Mouse (Mus musculus) midbrain, embryonic 12.5 days (tissue): ENCODE results near the gene Arhgef28. TPM values are rescaled to one million over a fixed set of nuclear protein-coding genes. Genes with fewer than 3 reads are reported as not detected.

Experiments
- ATAC-seq: fragments of 200-750 bp; cut with Nextera tagmentation; 2 replicates; pipeline ENCODE4 v1.8.0; 2017; ENCODE audit warnings: low read depth, moderate TSS enrichment, moderate library complexity; ENCODE audit not compliant: low FRiP score
- H3K27ac ChIP-seq: fragments of 300-500 bp; sonication (generic); replicated peaks from 2 replicates; pipeline ENCODE4 v1.5.1; 2016; ENCODE audit warnings: mild to moderate bottlenecking
- H3K27me3 ChIP-seq: fragments of 300-500 bp; sonication (generic); 2 replicates; pipeline ENCODE4 v1.6.1; 2016; ENCODE audit warnings: mild to moderate bottlenecking
- H3K36me3 ChIP-seq: fragments of 300-500 bp; sonication (generic); 2 replicates; pipeline ENCODE4 v1.6.1; 2016
- H3K4me1 ChIP-seq: fragments of 300-500 bp; sonication (generic); 2 replicates; pipeline ENCODE4 v1.6.1; 2016
- H3K4me2 ChIP-seq: fragments of 300-500 bp; sonication (generic); replicated peaks from 2 replicates; pipeline ENCODE4 v1.6.1; 2016; ENCODE audit warnings: mild to moderate bottlenecking, moderate library complexity
- H3K4me3 ChIP-seq: fragments of 300-500 bp; sonication (generic); 2 replicates; pipeline ENCODE4 v1.5.1; 2016; ENCODE audit warnings: mild to moderate bottlenecking
- H3K9ac ChIP-seq: fragments of 300-500 bp; sonication (generic); replicated peaks from 2 replicates; pipeline ENCODE4 v1.6.1; 2016; ENCODE audit warnings: mild to moderate bottlenecking, moderate library complexity
- H3K9me3 ChIP-seq: fragments of 300-500 bp; sonication (generic); 2 replicates; pipeline ENCODE4 v1.6.1; 2016; ENCODE audit warnings: mild to moderate bottlenecking
- WGBS: fragments of 180-500 bp; shearing (Covaris S2); methylation state at CpG from one replicate; pipeline ENCODE4 v1.1.7; 2016; 5-methylcytosine and 5-hydroxymethylcytosine counted together
- polyA plus RNA-seq: library from polyadenylated mRNA; unstranded; fragments of >200 nt; fragmentation: Nextera tagmentation; extraction: Ambion mirVana; gene quantifications from 2 replicates; pipeline ENCODE4 v1.2.1, GENCODE M21; 2016

Arhgef28 gene
- polyA plus RNA-seq, 1 experiment from 2014 or later, result 9.8 TPM

GRCm38 (mm10) chr13:97946422-97946821, 259.8 kb downstream of the Arhgef28 start:
- Histone ChIP-seq H3K4me2 (no peak overlapping the region), H3K27ac (no peak overlapping the region), H3K9me3 (no peaks in the 10 kb centered on the region), H3K4me3 (no peak overlapping the region), H3K4me1 (no peaks in the 10 kb centered on the region), H3K9ac (no peak overlapping the region), H3K36me3 (no peaks in the 10 kb centered on the region), H3K27me3 (no peaks in the 10 kb centered on the region)
- WGBS, result 89% methylated on average over 7 of the region's 7 CpGs
- no peak for ATAC-seq

- H3K9ac ChIP-seq, result no peak overlapping the region
- H3K36me3 ChIP-seq, result no peaks in the 10 kb centered on the region
- H3K4me3 ChIP-seq, result no peak overlapping the region
- H3K4me1 ChIP-seq, result peaks cover 5% of the 10 kb centered on the region; the same call in 1 of the 2 replicates
- no peak overlapping the region for H3K27ac ChIP-seq
- ATAC-seq, result no peak
- H3K9me3 ChIP-seq, result no peaks in the 10 kb centered on the region
- 91% methylated on average over 13 of the region's 13 CpGs for WGBS
- 0 out of 2 replicates have a peak, but pooled peaks cover under 1% of the 10 kb centered on the region for H3K27me3 ChIP-seq
- no peak overlapping the region for H3K4me2 ChIP-seq
These were observed 264.1 kb downstream of the Arhgef28 start for GRCm38 (mm10) chr13:97941909-97942680.

GRCm38 (mm10) chr13:97941099-97941498, 265.1 kb downstream of the Arhgef28 start:
- peaks cover 5% of the 10 kb centered on the region; the same call in 1 of the 2 replicates for H3K4me1 ChIP-seq
- no peak overlapping the region for H3K4me2 ChIP-seq
- H3K27me3 ChIP-seq, result 0 out of 2 replicates have a peak, but pooled peaks cover 6% of the 10 kb centered on the region
- H3K9ac ChIP-seq, result no peak overlapping the region
- no peaks in the 10 kb centered on the region for H3K36me3 ChIP-seq
- 73% methylated on average over 6 of the region's 6 CpGs for WGBS
- no peak overlapping the region for H3K27ac ChIP-seq
- H3K4me3 ChIP-seq, result no peak overlapping the region
- no peak for ATAC-seq
- no peaks in the 10 kb centered on the region for H3K9me3 ChIP-seq

- Histone ChIP-seq H3K27me3 (0 out of 2 replicates have a peak, but pooled peaks cover 6% of the 10 kb centered on the region), H3K9me3 (no peaks in the 10 kb centered on the region), H3K36me3 (no peaks in the 10 kb centered on the region), H3K9ac (no peak overlapping the region), H3K4me1 (peaks cover 5% of the 10 kb centered on the region; the same call in 1 of the 2 replicates), H3K27ac (no peak overlapping the region), H3K4me3 (no peak overlapping the region), H3K4me2 (no peak overlapping the region)
- ATAC-seq, result no peak
- 74% methylated on average over 15 of the region's 15 CpGs for whole genome bisulfite sequencing
These were observed 266.6 kb downstream of the Arhgef28 start for GRCm38 (mm10) chr13:97939433-97940160.

GRCm38 (mm10) chr13:97938596-97939297, 267.5 kb downstream of the Arhgef28 start:
- WGBS, result 35% methylated on average over 18 of the region's 18 CpGs
- H3K27ac ChIP-seq, result no peak overlapping the region
- H3K9me3 ChIP-seq, result no peaks in the 10 kb centered on the region
- no peak overlapping the region for H3K4me3 ChIP-seq
- no peak overlapping the region for H3K4me2 ChIP-seq
- H3K4me1 ChIP-seq, result peaks cover 5% of the 10 kb centered on the region; the same call in 1 of the 2 replicates
- H3K36me3 ChIP-seq, result no peaks in the 10 kb centered on the region
- 0 out of 2 replicates have a peak, but pooled peaks cover 6% of the 10 kb centered on the region for H3K27me3 ChIP-seq
- peak; percentile 41 for ATAC-seq
- H3K9ac ChIP-seq, result no peak overlapping the region

- ATAC-seq, result no peak
- 21% methylated on average over 7 of the region's 7 CpGs for WGBS
- Histone ChIP-seq H3K36me3 (no peaks in the 10 kb centered on the region), H3K9ac (no peak overlapping the region), H3K27ac (no peak overlapping the region), H3K4me3 (no peak overlapping the region), H3K4me1 (peaks cover 5% of the 10 kb centered on the region; the same call in 1 of the 2 replicates), H3K9me3 (no peaks in the 10 kb centered on the region), H3K27me3 (0 out of 2 replicates have a peak, but pooled peaks cover 6% of the 10 kb centered on the region), H3K4me2 (no peak overlapping the region)
These were observed 268.3 kb downstream of the Arhgef28 start for GRCm38 (mm10) chr13:97937919-97938318.

- Histone ChIP-seq H3K27ac (no peak overlapping the region), H3K36me3 (no peaks in the 10 kb centered on the region), H3K9me3 (no peaks in the 10 kb centered on the region), H3K4me3 (no peak overlapping the region), H3K9ac (no peak overlapping the region), H3K4me1 (no peaks in the 10 kb centered on the region), H3K4me2 (no peak overlapping the region), H3K27me3 (peaks cover 15% of the 10 kb centered on the region; the same call in 1 of the 2 replicates)
- WGBS, result 67% methylated on average over 8 of the region's 8 CpGs
- no peak for ATAC-seq
These were observed 278.1 kb downstream of the Arhgef28 start for GRCm38 (mm10) chr13:97928135-97928497.

- Histone ChIP-seq H3K4me2 (no peak overlapping the region), H3K9me3 (no peaks in the 10 kb centered on the region), H3K9ac (no peak overlapping the region), H3K4me1 (no peaks in the 10 kb centered on the region), H3K36me3 (no peaks in the 10 kb centered on the region), H3K27ac (no peak overlapping the region), H3K4me3 (no peak overlapping the region), H3K27me3 (peaks cover 17% of the 10 kb centered on the region; the same call in 1 of the 2 replicates)
- no peak for ATAC-seq
- 76% methylated on average over 14 of the region's 14 CpGs for WGBS
These were observed 278.7 kb downstream of the Arhgef28 start for GRCm38 (mm10) chr13:97927376-97928134.

GRCm38 (mm10) chr13:97926371-97926770, 279.9 kb downstream of the Arhgef28 start:
- 92% methylated on average over 10 of the region's 10 CpGs for WGBS
- no peak overlapping the region for H3K27ac ChIP-seq
- H3K9ac ChIP-seq, result no peak overlapping the region

GRCm38 (mm10) chr13:97923009-97923408, 283.2 kb downstream of the Arhgef28 start:
- H3K4me3 ChIP-seq, result no peak overlapping the region
- ATAC-seq, result no peak
- H3K27ac ChIP-seq, result no peak overlapping the region
- H3K36me3 ChIP-seq, result no peaks in the 10 kb centered on the region
- H3K9me3 ChIP-seq, result no peaks in the 10 kb centered on the region
- H3K4me2 ChIP-seq, result no peak overlapping the region
- H3K9ac ChIP-seq, result no peak overlapping the region
- peaks cover 6% of the 10 kb centered on the region for H3K4me1 ChIP-seq
- H3K27me3 ChIP-seq, result peaks cover 30% of the 10 kb centered on the region
- 96% methylated on average over 5 of the region's 5 CpGs for WGBS

More at GRCm38 (mm10) chr13:97926371-97926770, 279.9 kb downstream of the Arhgef28 start:
- ATAC-seq, result no peak
- no peak overlapping the region for H3K4me2 ChIP-seq
- H3K36me3 ChIP-seq, result no peaks in the 10 kb centered on the region
- H3K4me1 ChIP-seq, result no peaks in the 10 kb centered on the region
- H3K4me3 ChIP-seq, result no peak overlapping the region
- peaks cover 17% of the 10 kb centered on the region; the same call in 1 of the 2 replicates for H3K27me3 ChIP-seq
- H3K9me3 ChIP-seq, result no peaks in the 10 kb centered on the region

GRCm38 (mm10) chr13:97919590-97919989, 286.6 kb downstream of the Arhgef28 start:
- WGBS, result 5% methylated on average over 8 of the region's 8 CpGs
- Histone ChIP-seq H3K4me2 (no peak overlapping the region), H3K27me3 (peaks cover 45% of the 10 kb centered on the region), H3K4me3 (no peak overlapping the region), H3K36me3 (no peaks in the 10 kb centered on the region), H3K27ac (no peak overlapping the region), H3K4me1 (peaks cover 6% of the 10 kb centered on the region), H3K9ac (no peak overlapping the region), H3K9me3 (no peaks in the 10 kb centered on the region)
- 0 out of 2 replicates have a peak, but pooled peaks have one; percentile 34 for ATAC-seq
